Mouse (Mus musculus): ENCODE data around the gene Dst.

DNA sequence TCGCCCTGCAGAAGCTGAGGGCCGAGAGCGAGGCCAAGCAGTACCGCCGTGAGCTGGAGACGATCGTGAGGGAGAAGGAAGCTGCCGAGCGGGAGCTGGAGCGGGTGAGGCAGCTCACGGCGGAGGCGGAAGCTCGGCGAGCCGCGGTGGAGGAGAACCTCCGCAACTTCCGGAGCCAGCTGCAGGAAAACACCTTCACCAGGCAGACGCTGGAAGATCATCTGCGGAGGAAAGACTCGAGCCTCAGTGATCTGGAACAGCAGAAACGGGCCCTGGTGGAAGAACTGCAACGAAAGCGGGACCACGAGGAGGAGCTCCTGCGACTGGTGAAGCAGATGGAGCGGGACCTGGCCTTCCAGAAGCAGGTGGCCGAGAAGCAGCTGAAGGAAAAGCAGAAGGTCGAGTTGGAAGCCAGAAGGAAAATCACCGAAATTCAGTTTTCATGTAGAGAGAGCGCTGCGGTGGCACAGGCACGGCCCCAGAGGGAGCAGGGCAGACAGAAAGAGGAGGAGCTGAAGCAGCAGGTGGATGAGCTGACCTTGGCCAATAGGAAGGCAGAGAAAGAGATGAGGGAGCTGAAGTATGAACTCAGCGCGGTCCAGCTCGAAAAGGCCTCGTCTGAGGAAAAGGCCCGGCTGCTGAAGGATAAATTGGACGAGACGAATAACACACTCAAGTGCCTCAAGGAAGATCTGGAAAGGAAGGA is 270.1 kb downstream of the Dst start:
- TF ChIP-seq POLR2A (IDR thresholded peaks at IDR 0.05; ENCODE audit: low read depth, low read length) (no peak), CTCF (conservative IDR thresholded peaks at IDR 0.05; ENCODE audit: insufficient read depth, insufficient read length, low read depth, low read length) (no peak)

Data from kidney, adult 2 months (tissue).